Mouse (Mus musculus): Measurements from ENCODE around the gene Fkbp5.

DNA sequence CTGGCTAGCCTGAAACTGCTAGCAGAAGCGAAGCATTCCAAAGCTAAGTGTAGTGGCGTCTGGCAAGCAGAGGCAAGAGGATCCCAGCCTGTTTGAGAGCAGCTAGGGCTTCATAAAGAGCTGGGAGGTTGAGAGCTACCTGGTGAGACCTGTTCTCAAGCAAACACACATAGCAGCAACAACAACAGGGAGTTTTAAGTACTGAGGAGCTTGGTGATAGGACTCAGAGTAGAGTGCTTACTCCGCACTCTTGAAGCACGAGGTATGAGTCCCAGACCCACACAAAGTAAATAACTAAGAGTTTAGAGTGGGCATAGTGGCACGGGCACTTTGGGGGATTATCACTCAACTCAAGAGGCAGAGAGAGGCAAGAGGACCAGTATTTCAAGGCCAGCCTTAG, 96.3 kb downstream of the Fkbp5 start:
- TF ChIP-seq EP300 (IDR thresholded peaks at IDR 0.05; ENCODE audit: low read depth) (no peak), CTCF (IDR thresholded peaks at IDR 0.05; ENCODE audit: low read depth) (no peak)
